Mouse (Mus musculus): ENCODE results near the gene Rpl11.

- no peak for TF ChIP-seq CTCF (IDR thresholded peaks at IDR 0.05; ENCODE audit: extremely low read depth, insufficient read length, insufficient replicate concordance, low read depth, low read length)
- no peak for TF ChIP-seq POLR2A (IDR thresholded peaks at IDR 0.05; ENCODE audit: low read depth, low read length)
Observed at GRCm38 (mm10) chr4:136004921-136005320, 48.3 kb downstream of the Rpl11 start.
